Mouse (Mus musculus) liver, embryonic 11.5 days (tissue): Measurements from ENCODE around the gene Nfkb1. TPM values are rescaled to one million over a fixed set of nuclear protein-coding genes. Genes with fewer than 3 reads are reported as not detected.

Source experiments
- ATAC-seq: fragments of 200-750 bp; cut with Nextera tagmentation; replicated peaks from 2 replicates; pipeline ENCODE4 v1.8.0; 2017; ENCODE audit warnings: moderate number of reproducible peaks, mild to moderate bottlenecking, moderate TSS enrichment, moderate library complexity; ENCODE audit not compliant: low FRiP score
- DNase-seq: peaks from one replicate; pipeline ENCODE4 v3.0.0-alpha.2; 2017; ENCODE audit warnings: low spot score
- H3K27ac ChIP-seq: fragments of 300-500 bp; sonication (generic); 2 replicates; pipeline ENCODE4 v1.5.1; 2014; ENCODE audit warnings: mild to moderate bottlenecking, low read depth, low read length, control low read depth
- H3K27me3 ChIP-seq: fragments of 300-500 bp; sonication (generic); replicated peaks from 2 replicates; pipeline ENCODE4 v1.6.1; 2014; ENCODE audit warnings: low read length, mixed read lengths; ENCODE audit not compliant: control insufficient read depth, insufficient read depth
- H3K36me3 ChIP-seq: fragments of 300-500 bp; sonication (generic); 2 replicates; pipeline ENCODE4 v1.6.1; 2014; ENCODE audit warnings: mild to moderate bottlenecking, low read length, moderate library complexity, mixed read lengths; ENCODE audit not compliant: control insufficient read depth, insufficient read depth
- H3K4me1 ChIP-seq: fragments of 300-500 bp; sonication (generic); replicated peaks from 2 replicates; pipeline ENCODE4 v1.6.1; 2014; ENCODE audit warnings: low read length, mixed read lengths; ENCODE audit not compliant: control insufficient read depth, insufficient read depth
- H3K4me2 ChIP-seq: fragments of 300-500 bp; sonication (generic); 2 replicates; pipeline ENCODE4 v1.6.1; 2014; ENCODE audit warnings: mild to moderate bottlenecking, control low read depth, moderate library complexity
- H3K4me3 ChIP-seq: fragments of 300-500 bp; sonication (generic); 2 replicates; pipeline ENCODE4 v1.5.1; 2014; ENCODE audit warnings: low read depth, low read length, control low read depth
- H3K9ac ChIP-seq: fragments of 300-500 bp; sonication (generic); 2 replicates; pipeline ENCODE4 v1.6.1; 2014; ENCODE audit warnings: low read depth, low read length, control low read depth
- H3K9me3 ChIP-seq: fragments of 300-500 bp; sonication (generic); 2 replicates; pipeline ENCODE4 v1.6.1; 2016; ENCODE audit warnings: low read length, inconsistent platforms, mixed read lengths; ENCODE audit not compliant: control insufficient read depth
- WGBS: fragments of 180-500 bp; shearing (Covaris S2); extraction: QIAGEN DNeasy Blood & Tissue Kit; methylation state at CpG from one replicate; pipeline ENCODE4 v1.1.7; 2014; 5-methylcytosine and 5-hydroxymethylcytosine counted together
- polyA plus RNA-seq: library from polyadenylated mRNA; unstranded; fragments of >200 nt; fragmentation: Nextera tagmentation; extraction: Ambion mirVana; gene quantifications from 2 replicates; pipeline ENCODE4 v1.2.1, GENCODE M21; 2014

Gene Nfkb1
- polyA plus RNA-seq, 1 experiment from 2014 or later, result 27.8 TPM

DNA sequence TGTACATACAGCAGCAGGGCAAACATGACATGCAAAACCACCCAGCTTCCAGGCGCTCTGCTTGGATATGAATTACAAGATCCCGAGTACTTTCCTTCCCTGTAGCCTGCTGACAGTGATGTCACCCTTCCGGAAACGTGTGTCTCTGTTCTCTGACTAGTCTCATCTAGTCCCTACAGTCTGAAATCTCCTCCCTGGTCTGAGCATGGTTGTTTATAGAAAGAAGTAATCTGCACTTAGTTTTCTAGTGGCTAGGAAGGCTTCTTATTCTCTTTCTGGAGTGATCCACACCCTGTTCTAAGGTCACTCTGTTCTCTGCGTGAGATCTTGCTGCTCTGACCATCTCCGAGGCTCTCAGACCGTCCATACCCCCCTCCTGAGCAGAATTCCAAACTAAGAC, 129.3 kb downstream of the Nfkb1 start:
- no peaks in the 10 kb centered on the region for H3K4me1 ChIP-seq
- no peaks in the 10 kb centered on the region for H3K36me3 ChIP-seq
- H3K9ac ChIP-seq, result no peak overlapping the region
- no peak overlapping the region for H3K4me2 ChIP-seq
- WGBS, result 82% methylated on average over 7 of the region's 7 CpGs
- H3K27me3 ChIP-seq, result no peaks in the 10 kb centered on the region
- no peaks in the 10 kb centered on the region for H3K9me3 ChIP-seq
- H3K4me3 ChIP-seq, result no peak overlapping the region
- DNase-seq, result no peak
- H3K27ac ChIP-seq, result no peak overlapping the region
- ATAC-seq, result no peak

DNA sequence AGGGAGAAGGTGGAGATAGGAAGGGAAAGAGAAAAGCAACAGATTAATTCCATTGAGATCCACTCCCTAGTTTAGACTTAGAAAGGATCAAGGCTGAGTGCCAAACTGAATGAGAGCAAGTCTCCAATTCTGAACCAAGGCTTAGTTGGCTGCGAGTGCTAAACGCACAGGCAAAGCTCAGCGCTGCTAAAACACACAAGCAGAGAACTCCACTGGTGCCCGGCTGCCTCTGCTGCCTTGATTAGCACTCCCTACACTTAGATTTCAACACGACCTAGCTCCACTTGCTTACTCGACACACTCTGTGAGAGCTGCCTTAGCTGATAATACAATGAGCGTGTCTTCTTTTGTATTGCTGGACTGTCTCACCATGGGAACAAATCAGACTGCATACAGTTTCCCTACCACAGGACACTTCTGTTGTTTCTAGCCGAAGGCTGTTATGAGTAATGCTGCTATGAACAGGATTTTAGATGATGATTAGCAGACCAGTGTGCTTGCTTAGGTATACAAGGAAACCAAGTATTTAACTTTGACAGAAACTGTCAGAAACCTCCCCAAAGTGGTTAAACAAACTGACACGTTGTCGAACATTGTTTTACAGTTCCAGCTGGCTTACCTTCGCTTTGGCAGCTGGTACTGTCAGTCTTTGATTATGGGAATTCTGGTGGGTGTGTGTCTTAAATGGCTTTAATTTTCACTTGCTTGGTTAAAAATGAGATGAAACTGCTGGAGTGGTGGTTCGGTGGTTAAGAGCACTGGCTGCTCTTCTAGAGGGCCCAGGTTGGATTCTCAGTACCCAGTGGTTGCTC, 134.3 kb downstream of the Nfkb1 start:
- Histone ChIP-seq H3K27me3 (no peaks in the 10 kb centered on the region), H3K4me1 (no peaks in the 10 kb centered on the region), H3K36me3 (peaks cover 2% of the 10 kb centered on the region; the same call in 1 of the 2 replicates), H3K27ac (no peak overlapping the region), H3K4me2 (no peak overlapping the region), H3K9ac (no peak overlapping the region), H3K9me3 (no peaks in the 10 kb centered on the region), H3K4me3 (no peak overlapping the region)
- WGBS, result 87% methylated on average over 12 of the region's 12 CpGs
- DNase-seq (no peak), ATAC-seq (no peak)

DNA sequence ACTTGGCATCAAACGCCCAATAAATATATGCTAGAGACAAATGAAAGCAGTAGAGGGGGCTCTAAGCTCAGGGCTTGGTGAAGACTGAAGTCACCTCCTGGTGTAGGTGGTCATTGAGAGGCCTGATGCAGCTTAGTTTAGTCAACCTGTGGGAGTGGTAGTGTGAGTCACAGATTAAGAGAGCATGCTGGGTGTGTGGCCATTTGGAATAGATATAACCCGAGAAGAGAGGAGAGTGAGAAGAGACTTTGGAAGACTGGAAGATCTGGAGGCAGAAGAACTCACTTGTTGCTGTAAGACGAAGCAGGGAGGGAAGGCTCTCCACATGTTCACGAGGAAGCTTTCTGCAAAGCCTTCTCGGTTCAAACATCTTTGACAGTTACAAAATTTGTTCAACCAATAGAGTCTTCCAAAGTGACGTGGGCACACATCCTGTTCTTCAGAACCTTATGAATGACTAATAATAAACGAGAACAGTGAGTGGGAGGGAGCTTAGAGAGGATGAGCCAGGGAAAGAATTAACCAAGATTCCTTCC, 135.2 kb downstream of the Nfkb1 start:
- WGBS, result 70% methylated on average over 7 of the region's 7 CpGs
- Histone ChIP-seq H3K4me3 (no peak overlapping the region), H3K4me1 (no peaks in the 10 kb centered on the region), H3K4me2 (no peak overlapping the region), H3K36me3 (peaks cover 2% of the 10 kb centered on the region; the same call in 1 of the 2 replicates), H3K9ac (no peak overlapping the region), H3K27me3 (no peaks in the 10 kb centered on the region), H3K27ac (no peak overlapping the region), H3K9me3 (no peaks in the 10 kb centered on the region)
- DNase-seq (no peak), ATAC-seq (no peak)

DNA sequence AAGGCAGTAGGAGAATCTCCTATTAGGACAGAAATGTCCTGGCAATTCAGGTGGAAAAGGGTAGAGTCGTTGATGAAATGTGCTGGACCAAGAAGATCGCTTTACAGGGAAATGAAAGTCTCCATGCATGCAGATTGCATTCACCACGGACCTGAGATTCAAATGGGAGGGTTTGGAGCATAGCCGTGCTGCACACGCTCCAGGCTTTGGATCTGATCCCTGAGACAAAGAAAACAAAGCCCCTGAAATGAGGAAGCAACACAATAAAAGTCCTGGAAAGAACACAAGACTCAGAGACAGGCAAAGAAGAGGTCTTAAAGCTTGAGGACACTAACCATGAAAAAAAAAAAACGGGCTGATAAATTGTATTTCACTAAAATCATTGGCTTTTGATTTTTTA, 136.2 kb downstream of the Nfkb1 start:
- ATAC-seq, result no peak
- no peak overlapping the region for H3K4me2 ChIP-seq
- no peak overlapping the region for H3K27ac ChIP-seq
- DNase-seq, result no peak
- H3K4me1 ChIP-seq, result no peaks in the 10 kb centered on the region
- no peaks in the 10 kb centered on the region for H3K9me3 ChIP-seq
- no peak overlapping the region for H3K4me3 ChIP-seq
- peaks cover 2% of the 10 kb centered on the region; the same call in 1 of the 2 replicates for H3K36me3 ChIP-seq
- no peaks in the 10 kb centered on the region for H3K27me3 ChIP-seq
- 86% methylated on average over 6 of the region's 6 CpGs for WGBS
- H3K9ac ChIP-seq, result no peak overlapping the region

DNA sequence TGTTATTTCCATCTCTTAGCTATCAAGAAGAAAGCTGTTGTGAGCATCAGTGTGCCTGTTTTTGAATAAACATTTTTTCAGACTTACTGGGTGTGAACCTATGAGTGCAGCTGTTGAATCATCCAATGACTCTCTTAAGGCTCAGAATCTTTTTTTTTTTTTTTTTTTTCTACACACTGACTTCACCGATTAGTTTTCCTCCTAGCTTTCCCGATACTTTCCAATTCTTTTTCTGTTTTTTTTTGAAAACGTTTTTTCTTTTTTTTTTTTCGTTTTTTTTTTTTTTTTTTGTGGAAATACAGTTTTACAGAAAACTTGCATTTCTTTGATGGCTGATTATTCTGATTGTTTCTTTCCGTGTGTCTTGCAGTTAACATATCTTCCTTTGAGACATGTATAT, 138.5 kb downstream of the Nfkb1 start:
- WGBS, result 71% methylated on average over 5 of the region's 5 CpGs
- no peak overlapping the region for H3K27ac ChIP-seq

DNA sequence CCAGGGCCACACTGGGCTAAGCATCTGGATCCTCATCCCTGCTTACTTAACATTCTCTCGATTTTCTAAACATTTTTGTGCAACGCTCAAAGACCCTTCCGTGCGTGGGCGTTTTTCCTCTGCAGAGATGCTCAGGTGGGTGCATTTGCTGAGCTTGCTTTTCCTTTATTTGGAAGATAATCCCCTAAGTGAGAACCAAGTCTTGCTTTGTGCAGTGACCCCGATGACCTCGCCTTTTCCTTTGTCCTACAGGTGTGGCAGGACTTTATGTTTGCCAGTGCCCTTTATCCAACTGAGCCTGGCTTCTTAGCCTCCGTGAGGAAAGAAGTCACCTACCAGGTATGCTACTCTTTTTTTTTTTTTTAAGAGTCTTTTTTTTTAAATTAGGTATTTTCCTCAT, 144.0 kb downstream of the Nfkb1 start:
- H3K36me3 ChIP-seq, result no peaks in the 10 kb centered on the region
- DNase-seq (no peak), ATAC-seq (no peak)
- H3K9me3 ChIP-seq, result no peaks in the 10 kb centered on the region
- H3K27me3 ChIP-seq, result no peaks in the 10 kb centered on the region
- no peak overlapping the region for H3K4me3 ChIP-seq
- no peak overlapping the region for H3K27ac ChIP-seq
- no peaks in the 10 kb centered on the region for H3K4me1 ChIP-seq
- no peak overlapping the region for H3K9ac ChIP-seq
- 87% methylated on average over 8 of the region's 8 CpGs for WGBS
- no peak overlapping the region for H3K4me2 ChIP-seq

More for the DNA sequence above, 138.5 kb downstream of the Nfkb1 start:
- no peak for ATAC-seq
- H3K4me2 ChIP-seq, result no peak overlapping the region
- no peaks in the 10 kb centered on the region for H3K4me1 ChIP-seq
- no peak for DNase-seq
- H3K4me3 ChIP-seq, result no peak overlapping the region
- peaks cover 2% of the 10 kb centered on the region; the same call in 1 of the 2 replicates for H3K36me3 ChIP-seq
- H3K27me3 ChIP-seq, result no peaks in the 10 kb centered on the region
- no peak overlapping the region for H3K9ac ChIP-seq
- no peaks in the 10 kb centered on the region for H3K9me3 ChIP-seq

DNA sequence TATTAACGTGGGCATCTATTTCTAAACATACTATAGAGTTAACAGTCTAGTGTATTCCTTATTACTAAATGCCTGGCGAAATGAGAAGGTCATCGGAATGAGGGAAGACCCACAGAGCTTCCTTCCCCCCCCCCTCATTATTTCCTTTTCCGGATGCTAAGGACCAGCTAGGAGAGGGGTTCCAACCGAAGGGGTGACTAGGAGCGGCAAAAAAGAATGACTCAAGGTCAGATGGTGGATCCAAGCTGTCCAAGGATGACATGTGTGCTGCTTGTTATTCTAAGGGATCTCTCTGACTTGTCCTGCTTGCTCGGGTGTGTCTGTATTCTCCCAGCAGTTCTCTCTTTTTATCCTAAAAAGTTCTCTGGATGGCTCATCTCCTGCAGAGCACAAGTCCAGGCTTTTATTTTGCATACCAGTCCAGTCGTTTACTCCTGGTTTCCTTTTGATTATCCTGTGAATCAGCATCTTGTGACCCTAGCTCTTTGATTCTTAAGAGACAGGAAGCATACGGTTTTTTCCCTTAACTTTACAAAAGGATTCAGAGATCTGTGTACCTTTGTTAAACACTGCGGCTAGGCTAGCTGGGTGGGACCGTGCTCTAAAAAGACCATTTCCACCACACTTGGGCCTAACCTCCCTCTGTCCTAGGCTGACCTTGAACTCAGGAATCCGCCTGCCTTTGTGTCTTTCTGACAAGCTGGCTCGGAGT, 145.0 kb downstream of the Nfkb1 start:
- no peak for ATAC-seq
- H3K27ac ChIP-seq, result no peak overlapping the region

More for the DNA sequence above, 145.0 kb downstream of the Nfkb1 start:
- Histone ChIP-seq H3K9ac (no peak overlapping the region), H3K4me2 (no peak overlapping the region), H3K9me3 (no peaks in the 10 kb centered on the region), H3K4me3 (no peak overlapping the region), H3K27me3 (no peaks in the 10 kb centered on the region), H3K4me1 (no peaks in the 10 kb centered on the region), H3K36me3 (no peaks in the 10 kb centered on the region)
- no peak for DNase-seq
- 72% methylated on average over 13 of the region's 13 CpGs for WGBS
